Mouse (Mus musculus): ENCODE data around the gene Ttll13. TPM values are rescaled to one million over a fixed set of nuclear protein-coding genes. Genes with fewer than 3 reads are reported as not detected.

The Ttll13 gene
- polyA plus RNA-seq (2015; fragmentation: Nextera tagmentation; extraction: Ambion mirVana): 2.9 and 3.0 TPM in 2 replicates

DNA sequence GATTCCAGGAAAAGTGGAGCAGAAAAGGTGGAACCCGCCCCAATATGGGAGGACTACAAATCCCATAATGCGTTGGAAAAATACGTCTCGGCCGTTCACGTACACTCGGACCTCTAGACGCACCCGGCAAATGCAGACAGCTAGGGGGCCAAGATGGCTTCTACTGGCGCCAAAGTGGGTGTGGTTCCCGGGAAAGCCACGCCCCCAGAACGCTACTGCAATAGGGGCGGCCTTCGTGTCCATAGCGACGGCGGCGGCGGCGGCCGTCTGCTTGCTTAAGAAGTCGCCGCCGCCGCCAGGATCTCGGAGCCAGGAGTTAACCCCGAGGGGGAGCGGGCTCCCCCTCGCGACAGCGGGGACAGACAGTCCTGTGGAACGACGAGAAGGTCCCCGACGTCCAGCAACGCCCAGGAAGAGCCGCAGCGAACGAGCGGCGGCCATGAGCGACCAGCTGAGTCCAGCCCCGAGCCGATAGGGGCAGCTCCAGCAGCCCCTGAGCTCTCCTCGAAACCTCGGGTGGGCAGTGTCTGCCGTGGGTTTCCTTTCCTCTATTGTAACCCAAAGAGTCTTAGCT is at the start of gene Ttll13:
Gene Ttll13, plus strand, starts transcription at position 229 of the 574 bp plus-strand sequence.
- Histone ChIP-seq H3K4me1 (ENCODE audit: control insufficient read depth, insufficient read depth, low read length) (no peaks in the 10 kb centered on the region), H3K36me3 (ENCODE audit: control insufficient read depth, insufficient read depth, low read length) (no peaks in the 10 kb centered on the region), H3K4me3 (ENCODE audit: low read depth, low read length) (peak within 1 kb of the TSS; percentile 54), H3K4me2 (ENCODE audit: low read length) (peak within 1 kb of the TSS; percentile 63), H3K27me3 (ENCODE audit: control insufficient read depth, insufficient read depth, low read depth, low read length) (no peaks in the 10 kb centered on the region), H3K27ac (ENCODE audit: low read length) (peak within 1 kb of the TSS; percentile 87), H3K9me3 (replicated peaks; ENCODE audit: control insufficient read depth, low read length, poor library complexity, severe bottlenecking) (no peaks in the 10 kb centered on the region), H3K9ac (ENCODE audit: low read depth, low read length) (peak within 1 kb of the TSS; percentile 72)
- under 1% methylated on average over 48 of the region's 48 CpGs for WGBS
- ATAC-seq: peak; percentile 98

DNA sequence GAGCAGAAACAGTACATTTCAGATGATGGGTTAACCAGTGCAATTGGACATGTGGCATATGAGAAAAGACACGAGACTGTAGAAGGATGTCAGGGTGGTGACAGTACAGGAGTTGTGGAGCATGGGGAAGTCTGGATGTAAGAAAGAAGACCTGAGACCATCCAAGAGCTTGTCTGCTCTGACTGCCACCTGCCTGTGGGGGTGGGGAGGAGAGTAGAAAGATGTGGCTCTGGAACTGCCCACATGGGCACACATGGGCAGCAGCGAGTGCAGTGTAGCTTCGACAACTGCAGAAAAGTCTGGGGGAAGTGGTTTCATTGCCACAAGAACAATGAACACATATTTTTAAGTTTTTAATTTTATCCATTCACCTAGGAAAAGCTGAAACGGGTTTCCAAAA is 48.8 kb upstream of the Ttll13 start:
- Histone ChIP-seq H3K4me1 (ENCODE audit: control insufficient read depth, insufficient read depth, low read length) (peaks cover 55% of the 10 kb centered on the region), H3K4me2 (ENCODE audit: low read length) (peak overlapping the region; percentile 79), H3K4me3 (ENCODE audit: low read depth, low read length) (peak overlapping the region; percentile 75), H3K27me3 (ENCODE audit: control insufficient read depth, insufficient read depth, low read depth, low read length) (no peaks in the 10 kb centered on the region), H3K36me3 (ENCODE audit: control insufficient read depth, insufficient read depth, low read length) (no peaks in the 10 kb centered on the region), H3K27ac (ENCODE audit: low read length) (peak overlapping the region; percentile 95), H3K9ac (ENCODE audit: low read depth, low read length) (peak overlapping the region; percentile 68), H3K9me3 (replicated peaks; ENCODE audit: control insufficient read depth, low read length, poor library complexity, severe bottlenecking) (no peaks in the 10 kb centered on the region)
- no peak for ATAC-seq
- WGBS: 10% methylated on average over 4 of the region's 4 CpGs

DNA sequence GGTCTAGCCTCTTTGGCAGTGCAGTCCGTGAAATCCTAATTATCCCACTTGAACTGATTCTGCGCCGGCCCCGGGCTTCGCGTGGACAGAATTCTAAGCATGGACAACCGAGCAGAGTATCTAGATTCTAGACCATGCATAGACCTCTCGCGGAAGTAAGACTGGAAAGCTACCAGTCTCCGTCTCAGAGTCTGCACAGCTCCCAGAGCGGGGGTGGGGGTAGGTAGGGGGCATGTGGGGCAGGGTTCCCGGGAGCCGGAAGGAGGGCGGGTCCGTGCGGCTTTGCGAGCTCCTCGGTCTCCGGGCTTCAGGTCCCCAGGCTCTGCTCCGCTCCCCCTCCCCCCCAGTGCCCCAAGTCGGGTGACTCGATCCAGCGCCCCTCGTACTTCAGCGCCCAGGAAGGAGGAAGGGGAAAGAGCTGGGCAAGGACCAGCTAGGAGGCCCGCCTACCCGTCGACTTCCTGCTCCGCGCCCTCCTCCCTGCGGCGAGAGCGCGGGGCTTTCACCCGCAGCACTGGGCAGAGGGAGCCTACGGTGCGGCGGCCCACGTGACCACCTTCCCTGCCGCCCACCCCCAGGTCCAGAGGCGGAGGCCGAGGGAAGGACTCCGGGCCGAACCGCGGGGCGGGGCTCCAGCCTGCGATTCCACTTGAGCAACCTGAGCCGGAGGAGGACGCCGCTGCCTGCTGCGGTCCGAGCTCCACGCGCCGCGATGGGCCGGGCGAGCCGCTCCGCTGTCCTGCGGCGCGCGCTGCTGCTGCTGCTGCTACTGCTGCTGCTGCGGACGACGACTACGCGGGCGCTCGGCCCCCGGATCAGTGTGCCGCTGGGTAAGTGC is 48.0 kb upstream of the Ttll13 start:
- peak overlapping the region; percentile 95 for H3K27ac ChIP-seq (ENCODE audit: low read length)
- peak overlapping the region; percentile 68 for H3K9ac ChIP-seq (ENCODE audit: low read depth, low read length)
- H3K4me2 ChIP-seq (ENCODE audit: low read length): peak overlapping the region; percentile 79
- peak overlapping the region; percentile 75 for H3K4me3 ChIP-seq (ENCODE audit: low read depth, low read length)
- H3K27me3 ChIP-seq (ENCODE audit: control insufficient read depth, insufficient read depth, low read depth, low read length): no peaks in the 10 kb centered on the region
- WGBS: under 1% methylated on average over 66 of the region's 74 CpGs
- ATAC-seq: peak; percentile 90
- peaks cover 56% of the 10 kb centered on the region for H3K4me1 ChIP-seq (ENCODE audit: control insufficient read depth, insufficient read depth, low read length)
- H3K36me3 ChIP-seq (ENCODE audit: control insufficient read depth, insufficient read depth, low read length): no peaks in the 10 kb centered on the region
- H3K9me3 ChIP-seq (replicated peaks; ENCODE audit: control insufficient read depth, low read length, poor library complexity, severe bottlenecking): no peaks in the 10 kb centered on the region

DNA sequence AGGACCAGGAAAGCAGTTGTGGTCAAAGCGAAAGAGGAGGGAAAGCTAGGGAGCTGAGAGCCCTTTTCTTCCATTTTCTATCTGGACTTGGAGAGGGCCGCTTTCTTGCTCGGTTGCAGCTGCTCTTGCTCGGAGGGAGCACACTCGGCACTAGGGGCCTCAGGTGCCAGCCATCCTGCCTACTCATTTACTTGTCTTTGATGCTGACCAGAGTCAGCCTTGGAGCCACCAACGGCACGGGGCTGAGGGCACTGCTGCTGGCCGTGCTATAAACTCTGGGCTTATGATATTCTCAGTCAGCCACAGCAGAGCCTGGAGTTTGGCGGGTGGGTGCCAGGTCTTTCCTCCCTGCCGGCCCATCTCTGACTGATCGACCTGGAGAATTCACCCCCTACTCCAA is 47.3 kb upstream of the Ttll13 start:
- no peaks in the 10 kb centered on the region for H3K36me3 ChIP-seq (ENCODE audit: control insufficient read depth, insufficient read depth, low read length)
- H3K4me3 ChIP-seq (ENCODE audit: low read depth, low read length): peak overlapping the region; percentile 75
- peaks cover 59% of the 10 kb centered on the region for H3K4me1 ChIP-seq (ENCODE audit: control insufficient read depth, insufficient read depth, low read length)
- under 1% methylated on average over 11 of the region's 11 CpGs for WGBS
- no peaks in the 10 kb centered on the region for H3K27me3 ChIP-seq (ENCODE audit: control insufficient read depth, insufficient read depth, low read depth, low read length)
- H3K27ac ChIP-seq (ENCODE audit: low read length): peak overlapping the region; percentile 95
- ATAC-seq: peak; percentile 29; the same call in 1 of the 2 replicates
- H3K4me2 ChIP-seq (ENCODE audit: low read length): peak overlapping the region; percentile 79
- H3K9me3 ChIP-seq (replicated peaks; ENCODE audit: control insufficient read depth, low read length, poor library complexity, severe bottlenecking): no peaks in the 10 kb centered on the region
- H3K9ac ChIP-seq (ENCODE audit: low read depth, low read length): peak overlapping the region; percentile 68

- H3K27ac ChIP-seq (ENCODE audit: low read length): peak overlapping the region; percentile 95
- peak overlapping the region; percentile 68 for H3K9ac ChIP-seq (ENCODE audit: low read depth, low read length)
- H3K27me3 ChIP-seq (ENCODE audit: control insufficient read depth, insufficient read depth, low read depth, low read length): no peaks in the 10 kb centered on the region
- peak overlapping the region; percentile 75 for H3K4me3 ChIP-seq (ENCODE audit: low read depth, low read length)
- H3K4me1 ChIP-seq (ENCODE audit: control insufficient read depth, insufficient read depth, low read length): peaks cover 56% of the 10 kb centered on the region
- H3K36me3 ChIP-seq (ENCODE audit: control insufficient read depth, insufficient read depth, low read length): no peaks in the 10 kb centered on the region
- peak overlapping the region; percentile 79 for H3K4me2 ChIP-seq (ENCODE audit: low read length)
- no peaks in the 10 kb centered on the region for H3K9me3 ChIP-seq (replicated peaks; ENCODE audit: control insufficient read depth, low read length, poor library complexity, severe bottlenecking)
- no peak for ATAC-seq
- WGBS: 36% methylated on average over 6 of the region's 6 CpGs
Measured at GRCm38 (mm10) chr7:80199286-80199685, 46.9 kb upstream of the Ttll13 start.

GRCm38 (mm10) chr7:80199851-80200587 is 46.2 kb upstream of the Ttll13 start:
- Histone ChIP-seq H3K36me3 (ENCODE audit: control insufficient read depth, insufficient read depth, low read length) (no peaks in the 10 kb centered on the region), H3K4me1 (ENCODE audit: control insufficient read depth, insufficient read depth, low read length) (peaks cover 51% of the 10 kb centered on the region), H3K9ac (ENCODE audit: low read depth, low read length) (no peak overlapping the region), H3K9me3 (replicated peaks; ENCODE audit: control insufficient read depth, low read length, poor library complexity, severe bottlenecking) (no peaks in the 10 kb centered on the region), H3K27me3 (ENCODE audit: control insufficient read depth, insufficient read depth, low read depth, low read length) (no peaks in the 10 kb centered on the region), H3K4me3 (ENCODE audit: low read depth, low read length) (peak overlapping the region; percentile 75; the same call in 1 of the 2 replicates), H3K4me2 (ENCODE audit: low read length) (peak overlapping the region; percentile 79), H3K27ac (ENCODE audit: low read length) (no peak overlapping the region)
- WGBS: 76% methylated on average over 11 of the region's 11 CpGs
- no peak for ATAC-seq

GRCm38 (mm10) chr7:80200588-80200945 is 45.6 kb upstream of the Ttll13 start:
- Histone ChIP-seq H3K9me3 (replicated peaks; ENCODE audit: control insufficient read depth, low read length, poor library complexity, severe bottlenecking) (no peaks in the 10 kb centered on the region), H3K4me3 (ENCODE audit: low read depth, low read length) (no peak overlapping the region), H3K4me1 (ENCODE audit: control insufficient read depth, insufficient read depth, low read length) (peaks cover 51% of the 10 kb centered on the region), H3K27ac (ENCODE audit: low read length) (no peak overlapping the region), H3K36me3 (ENCODE audit: control insufficient read depth, insufficient read depth, low read length) (no peaks in the 10 kb centered on the region), H3K4me2 (ENCODE audit: low read length) (peak overlapping the region; percentile 79; the same call in 1 of the 2 replicates), H3K27me3 (ENCODE audit: control insufficient read depth, insufficient read depth, low read depth, low read length) (no peaks in the 10 kb centered on the region), H3K9ac (ENCODE audit: low read depth, low read length) (no peak overlapping the region)
- 90% methylated on average over 6 of the region's 6 CpGs for WGBS
- no peak for ATAC-seq

DNA sequence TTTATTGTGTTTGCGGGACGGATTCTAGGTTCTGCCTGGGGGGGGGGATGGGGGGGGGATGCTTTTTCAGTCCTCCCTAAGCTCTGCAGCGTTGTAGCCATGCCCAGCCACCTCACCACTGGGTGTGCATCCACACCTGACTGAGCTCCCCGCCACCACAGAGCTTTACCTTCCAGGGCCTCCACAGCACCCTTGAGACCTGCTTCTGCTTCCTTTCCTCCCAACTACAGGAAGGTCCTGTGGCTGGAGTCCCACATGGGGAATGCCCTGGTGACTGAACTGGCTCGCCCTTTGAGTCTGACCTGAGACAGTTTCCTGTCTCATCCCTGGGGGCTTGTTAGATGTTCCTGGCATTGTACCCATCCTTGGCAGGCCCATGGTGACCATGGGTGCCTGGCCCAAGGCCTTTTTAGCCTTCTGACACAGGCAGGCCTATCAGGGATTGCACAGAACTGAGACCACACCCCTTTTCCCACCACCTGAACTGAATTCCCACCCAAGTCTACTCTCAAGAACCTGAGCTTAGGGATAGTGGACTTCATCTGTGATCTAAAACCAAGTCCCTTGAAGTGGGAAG is 45.1 kb upstream of the Ttll13 start:
- H3K9ac ChIP-seq (ENCODE audit: low read depth, low read length): no peak overlapping the region
- WGBS: 95% methylated on average over 5 of the region's 5 CpGs
- H3K9me3 ChIP-seq (replicated peaks; ENCODE audit: control insufficient read depth, low read length, poor library complexity, severe bottlenecking): no peaks in the 10 kb centered on the region
- H3K36me3 ChIP-seq (ENCODE audit: control insufficient read depth, insufficient read depth, low read length): no peaks in the 10 kb centered on the region
- H3K4me1 ChIP-seq (ENCODE audit: control insufficient read depth, insufficient read depth, low read length): peaks cover 51% of the 10 kb centered on the region
- no peak for ATAC-seq
- no peaks in the 10 kb centered on the region for H3K27me3 ChIP-seq (ENCODE audit: control insufficient read depth, insufficient read depth, low read depth, low read length)
- H3K4me2 ChIP-seq (ENCODE audit: low read length): no peak overlapping the region
- H3K27ac ChIP-seq (ENCODE audit: low read length): no peak overlapping the region
- H3K4me3 ChIP-seq (ENCODE audit: low read depth, low read length): no peak overlapping the region

All from midbrain, embryonic 16.5 days (tissue).